ENCODE assay signal across 8 mouse cellular contexts in the genomic region with DNA sequence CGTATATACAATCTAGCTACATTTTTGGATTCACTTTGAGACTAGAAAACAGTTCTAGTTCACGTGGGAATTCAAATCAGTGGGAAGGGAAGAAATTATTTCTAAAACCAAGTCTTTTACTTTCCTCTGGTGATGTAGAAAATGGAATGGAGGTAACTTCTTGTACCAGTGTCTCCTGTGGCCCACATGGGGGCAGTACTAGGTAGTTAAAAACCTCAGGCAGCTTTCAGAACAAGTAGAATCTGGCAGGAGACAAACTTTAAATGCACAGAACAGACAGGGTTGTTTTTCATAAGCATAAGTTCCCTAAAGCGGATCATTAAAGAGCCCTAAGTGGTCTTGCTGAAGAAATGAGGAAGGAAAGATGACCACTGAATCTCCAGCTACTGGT.
DNase-seq lines count a peak whose midpoint lies in the region; ATAC-seq and TF ChIP-seq lines count a peak whose summit lies in the region.

No protein-coding gene starts in this region.

- no peak for TF ChIP-seq POLR2A in brain, embryonic 14.5 days (IDR thresholded peaks at IDR 0.05; ENCODE audit: borderline replicate concordance, extremely low read depth, insufficient read depth, insufficient read length, poor library complexity, severe bottlenecking)

- no peak overlapping the region for H3K27ac ChIP-seq in lung, embryonic 14.5 days (ENCODE audit: low read depth)
- no peak overlapping the region for H3K27ac ChIP-seq in forebrain, postnatal 0 days (ENCODE audit: low read depth, low read length)

- no peaks in the 10 kb centered on the region for H3K27me3 ChIP-seq in lung, embryonic 14.5 days (ENCODE audit: insufficient read depth, low read length)
- H3K27me3 ChIP-seq in forebrain, postnatal 0 days (ENCODE audit: insufficient read depth, low read length): no peaks in the 10 kb centered on the region

- H3K36me3 ChIP-seq in lung, embryonic 14.5 days (ENCODE audit: insufficient read depth): no peaks in the 10 kb centered on the region
- H3K36me3 ChIP-seq in forebrain, postnatal 0 days (ENCODE audit: insufficient read depth): no peaks in the 10 kb centered on the region

- TF ChIP-seq CTCF in lung, embryonic 14.5 days (IDR thresholded peaks at IDR 0.05; ENCODE audit: low read depth): peak; percentile 53
- peak; percentile 66; the same call in 1 of the 2 replicates for TF ChIP-seq CTCF in brain, embryonic 14.5 days (IDR thresholded peaks at IDR 0.05; ENCODE audit: borderline replicate concordance, extremely low read depth, insufficient read depth, insufficient read length)
- TF ChIP-seq CTCF in forebrain, postnatal 0 days (IDR thresholded peaks at IDR 0.05; ENCODE audit: low read depth): peak; percentile 78

- no peak overlapping the region for H3K9ac ChIP-seq in lung, embryonic 14.5 days
- no peak overlapping the region for H3K9ac ChIP-seq in forebrain, postnatal 0 days

- peak; percentile 57 for DNase-seq in lung, embryonic 14.5 days
- DNase-seq in lung, postnatal 14 days: no peak
- peak; percentile 93 for DNase-seq in brain, embryonic 14.5 days (ENCODE audit: low read depth)
- peak; percentile 81 for DNase-seq in forebrain, postnatal 0 days
- DNase-seq in left cerebral cortex, postnatal 36 days (ENCODE audit: low spot score in 2 of 2): peak; percentile 21 to 22
- DNase-seq in lung, adult 18-20 months: no peak

- intact Hi-C loops in left cerebral cortex, postnatal 36 days (cut with DNase I): loop anchor here (10.0 kb wide), 3 partner anchors 135 to 885 kb away; partner anchors contain the start of gene Nova1

- no peaks in the 10 kb centered on the region for H3K4me1 ChIP-seq in lung, embryonic 14.5 days (ENCODE audit: insufficient read depth)
- H3K4me1 ChIP-seq in forebrain, postnatal 0 days (ENCODE audit: insufficient read depth): no peaks in the 10 kb centered on the region

- 49% methylated on average over 3 of the region's 3 CpGs for WGBS in lung, embryonic 14.5 days
- WGBS in forebrain, postnatal 0 days: 22% methylated on average over 3 of the region's 3 CpGs

- H3K4me2 ChIP-seq in lung, embryonic 14.5 days: no peak overlapping the region
- H3K4me2 ChIP-seq in forebrain, postnatal 0 days (ENCODE audit: low read depth): no peak overlapping the region

- ATAC-seq in lung, embryonic 14.5 days (ENCODE audit: insufficient read depth): no peak
- peak; percentile 84 for ATAC-seq in forebrain, postnatal 0 days
- no peak for ATAC-seq in erythroid progenitor cell, adult 5-6 weeks (replicated peaks; ENCODE audit: low FRiP score, poor library complexity, severe bottlenecking)
- ATAC-seq in CD4-positive, CD25-positive, alpha-beta regulatory T cell, adult 4 months: no peak

- no peak overlapping the region for H3K4me3 ChIP-seq in lung, embryonic 14.5 days (ENCODE audit: low read depth, low read length)
- no peak overlapping the region for H3K4me3 ChIP-seq in forebrain, postnatal 0 days (ENCODE audit: low read depth, low read length)

- H3K9me3 ChIP-seq in lung, embryonic 14.5 days (ENCODE audit: low read depth, low read length): no peaks in the 10 kb centered on the region
- no peaks in the 10 kb centered on the region for H3K9me3 ChIP-seq in forebrain, postnatal 0 days (ENCODE audit: low read length)

Comparison
In these comparisons a context has a peak if more than half of its experiments do, and no peak if none do; other contexts are left out.
1. DNase-seq: peak in lung, embryonic 14.5 days (single experiment), brain, embryonic 14.5 days (single experiment), forebrain, postnatal 0 days (single experiment) and left cerebral cortex, postnatal 36 days (2 of 2); none in lung, postnatal 14 days (single experiment) and lung, adult 18-20 months (0 of 2).
2. Peak in every context shown above with its lines, with median percentiles within 50 percentile points of each other: CTCF ChIP-seq.